Mouse (Mus musculus): ENCODE results near the gene Gm11639. TPM values are rescaled to one million over a fixed set of nuclear protein-coding genes. Genes with fewer than 3 reads are reported as not detected.
"Not testable (repeated sequence)": the region's sequence is repeated elsewhere in the genome, so short reads cannot be mapped to it uniquely, and the experiment has no call there.

The Gm11639 gene
- total and polyA plus RNA-seq, 2 experiments from 2014 or later = 0.05 to 0.17 TPM

DNA sequence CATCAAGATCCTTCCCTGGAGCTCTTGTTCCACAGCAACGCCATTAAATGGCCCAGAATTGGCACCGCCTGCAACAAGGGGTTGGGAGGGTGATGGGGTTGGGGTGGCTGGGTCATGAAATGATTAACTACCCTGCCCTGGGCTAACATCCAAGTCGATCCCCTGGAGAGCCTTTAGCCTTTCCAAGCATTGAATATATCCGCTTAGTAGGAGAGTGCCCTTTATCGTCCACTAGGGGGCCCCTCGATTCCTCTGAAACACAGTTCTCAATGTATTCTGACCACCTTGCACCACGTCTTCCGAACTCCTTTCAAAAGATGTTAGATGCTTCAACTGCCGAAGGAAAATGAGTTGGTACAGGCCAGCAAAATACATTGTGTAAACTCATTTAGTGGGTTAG, 438.5 kb downstream of the Gm11639 start:
- no peak overlapping the region for H3K27ac ChIP-seq (ENCODE audit: low read depth, low read length)
- no peaks in the 10 kb centered on the region for H3K27me3 ChIP-seq (ENCODE audit: insufficient read depth, low read length)
- peak; percentile 53 for DNase-seq
- no peak overlapping the region for H3K4me2 ChIP-seq (ENCODE audit: low read depth)
- no peak overlapping the region for H3K4me3 ChIP-seq (ENCODE audit: low read depth, low read length)
- no peaks in the 10 kb centered on the region for H3K36me3 ChIP-seq (ENCODE audit: insufficient read depth)
- peaks cover 10% of the 10 kb centered on the region; the same call in 1 of the 2 replicates for H3K4me1 ChIP-seq (ENCODE audit: insufficient read depth)
- peak; percentile 68 for TF ChIP-seq CTCF (IDR thresholded peaks at IDR 0.05; ENCODE audit: low read depth)
- H3K9me3 ChIP-seq (ENCODE audit: low read length) = no peaks in the 10 kb centered on the region
- ATAC-seq = no peak
- 2% methylated on average over 9 of the region's 9 CpGs for WGBS
- no peak overlapping the region for H3K9ac ChIP-seq

DNA sequence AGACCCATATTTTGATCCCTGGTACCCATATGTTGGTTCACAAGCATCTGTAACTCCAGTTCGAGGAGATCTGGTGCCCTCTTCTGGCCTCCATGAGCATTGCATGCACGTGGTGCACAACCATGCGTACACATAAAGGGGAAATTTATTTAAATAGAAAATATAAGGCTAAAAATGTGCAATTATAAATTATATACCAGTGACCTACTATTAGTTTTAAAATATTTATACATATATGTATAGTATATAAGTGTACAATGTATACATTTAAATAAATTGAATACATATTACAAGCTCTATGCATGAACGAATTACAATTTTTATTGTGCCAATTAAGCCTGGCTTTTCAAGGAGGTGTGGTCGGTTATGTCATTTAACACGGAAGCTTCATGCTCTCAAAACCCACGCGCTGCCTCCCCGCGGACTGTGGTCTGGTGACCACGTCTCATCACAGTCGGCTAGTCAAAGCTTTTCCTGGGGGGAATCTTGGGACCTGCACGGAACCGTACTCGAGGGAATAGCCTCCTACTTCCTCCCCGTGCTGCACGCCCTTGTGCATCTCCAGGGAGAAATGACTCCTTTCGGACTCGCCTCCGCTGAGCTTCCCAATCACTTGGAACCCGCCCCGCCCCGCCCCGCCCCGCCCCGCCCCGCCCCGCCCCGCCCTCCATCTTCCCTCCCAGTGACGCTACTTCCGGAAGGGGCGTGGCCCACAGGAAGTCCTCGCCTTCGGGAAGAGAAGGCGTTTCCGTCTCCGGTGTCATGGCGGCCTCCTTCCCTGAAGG, 440.4 kb downstream of the Gm11639 start, which contains the start of gene Mettl2:
Gene Mettl2, plus strand, starts transcription at position 691 of the 785 bp plus-strand sequence.
- H3K9ac ChIP-seq = peak within 1 kb of the TSS; percentile 69
- H3K4me3 ChIP-seq (ENCODE audit: low read depth, low read length) = peak within 1 kb of the TSS; percentile 94
- ATAC-seq = peak; percentile 96
- peak; percentile 86 for TF ChIP-seq CTCF (IDR thresholded peaks at IDR 0.05; ENCODE audit: low read depth)
- peaks cover 11% of the 10 kb centered on the region; the same call in 1 of the 2 replicates for H3K36me3 ChIP-seq (ENCODE audit: insufficient read depth)
- H3K4me2 ChIP-seq (ENCODE audit: low read depth) = peak within 1 kb of the TSS; percentile 89
- peak; percentile 93 for DNase-seq
- 2% methylated on average over 23 of the region's 38 CpGs for WGBS
- H3K4me1 ChIP-seq (ENCODE audit: insufficient read depth) = peaks cover 10% of the 10 kb centered on the region; the same call in 1 of the 2 replicates
- H3K27me3 ChIP-seq (ENCODE audit: insufficient read depth, low read length) = no peaks in the 10 kb centered on the region
- H3K27ac ChIP-seq (ENCODE audit: low read depth, low read length) = peak within 1 kb of the TSS; percentile 84
- no peaks in the 10 kb centered on the region for H3K9me3 ChIP-seq (ENCODE audit: low read length)

DNA sequence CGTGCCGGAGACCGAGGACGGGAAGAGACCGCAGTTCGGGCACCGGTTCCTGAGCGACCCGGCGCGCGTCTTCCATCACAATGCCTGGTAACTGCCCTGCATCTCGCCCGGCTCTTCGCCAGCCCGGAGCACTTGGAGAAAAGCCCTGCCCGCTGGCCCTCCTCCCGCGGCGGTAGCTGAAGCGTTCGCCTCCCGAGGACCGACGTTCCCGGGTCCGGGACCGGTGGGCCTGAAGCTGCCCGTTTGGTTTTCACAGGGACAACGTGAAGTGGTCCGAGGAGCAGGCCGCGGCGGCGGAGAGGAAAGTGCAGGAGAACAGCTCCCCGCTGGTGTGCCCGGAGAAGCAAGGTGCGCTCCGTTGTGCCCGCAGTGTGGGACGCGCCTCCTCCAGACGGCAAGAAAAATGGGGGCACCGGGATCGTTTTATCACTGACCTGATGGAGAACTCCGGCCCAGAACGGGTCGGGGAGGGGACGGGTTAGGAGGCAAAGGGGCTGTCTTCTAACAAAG, 441.1 kb downstream of the Gm11639 start:
- peaks cover 10% of the 10 kb centered on the region; the same call in 1 of the 2 replicates for H3K4me1 ChIP-seq (ENCODE audit: insufficient read depth)
- 1% methylated on average over 49 of the region's 49 CpGs for WGBS
- DNase-seq (no peak), ATAC-seq (peak; percentile 3; the same call in 1 of the 2 replicates)
- no peak for TF ChIP-seq CTCF (IDR thresholded peaks at IDR 0.05; ENCODE audit: low read depth)
- H3K27me3 ChIP-seq (ENCODE audit: insufficient read depth, low read length) = no peaks in the 10 kb centered on the region
- peak overlapping the region; percentile 21; the same call in 1 of the 2 replicates for H3K27ac ChIP-seq (ENCODE audit: low read depth, low read length)
- peaks cover 16% of the 10 kb centered on the region for H3K36me3 ChIP-seq (ENCODE audit: insufficient read depth)
- peak overlapping the region; percentile 89 for H3K4me2 ChIP-seq (ENCODE audit: low read depth)
- H3K9me3 ChIP-seq (ENCODE audit: low read length) = no peaks in the 10 kb centered on the region
- H3K4me3 ChIP-seq (ENCODE audit: low read depth, low read length) = peak overlapping the region; percentile 94
- peak overlapping the region; percentile 69 for H3K9ac ChIP-seq

DNA sequence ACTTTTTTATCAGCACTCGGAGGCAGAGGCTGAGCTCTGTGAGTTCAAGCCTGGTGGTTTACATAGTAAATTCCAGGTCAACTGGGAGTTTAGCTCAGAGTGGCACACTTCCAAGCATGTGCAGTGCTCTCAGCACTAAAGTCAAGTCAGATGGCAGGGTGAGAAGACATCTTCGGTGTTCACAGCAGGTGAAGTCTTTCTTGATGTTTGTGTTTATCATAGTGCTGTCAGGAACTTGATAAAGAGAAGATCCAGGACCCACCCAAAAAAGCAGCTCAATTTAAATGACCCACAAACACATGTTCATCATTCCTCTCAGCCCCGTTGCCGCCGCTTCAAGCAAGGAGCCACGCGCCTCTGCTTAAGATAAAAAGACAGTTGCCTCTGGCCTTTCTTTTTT, 450.2 kb downstream of the Gm11639 start:
- Histone ChIP-seq H3K4me2 (ENCODE audit: low read depth) (no peak overlapping the region), H3K9me3 (ENCODE audit: low read length) (no peaks in the 10 kb centered on the region), H3K36me3 (ENCODE audit: insufficient read depth) (peaks cover 87% of the 10 kb centered on the region), H3K4me1 (ENCODE audit: insufficient read depth) (no peaks in the 10 kb centered on the region), H3K27ac (ENCODE audit: low read depth, low read length) (no peak overlapping the region), H3K9ac (no peak overlapping the region), H3K27me3 (ENCODE audit: insufficient read depth, low read length) (no peaks in the 10 kb centered on the region), H3K4me3 (ENCODE audit: low read depth, low read length) (no peak overlapping the region)
- ATAC-seq (no peak), DNase-seq (no peak)
- TF ChIP-seq CTCF (IDR thresholded peaks at IDR 0.05; ENCODE audit: low read depth) = no peak
- WGBS = 99% methylated on average over 7 of the region's 7 CpGs

DNA sequence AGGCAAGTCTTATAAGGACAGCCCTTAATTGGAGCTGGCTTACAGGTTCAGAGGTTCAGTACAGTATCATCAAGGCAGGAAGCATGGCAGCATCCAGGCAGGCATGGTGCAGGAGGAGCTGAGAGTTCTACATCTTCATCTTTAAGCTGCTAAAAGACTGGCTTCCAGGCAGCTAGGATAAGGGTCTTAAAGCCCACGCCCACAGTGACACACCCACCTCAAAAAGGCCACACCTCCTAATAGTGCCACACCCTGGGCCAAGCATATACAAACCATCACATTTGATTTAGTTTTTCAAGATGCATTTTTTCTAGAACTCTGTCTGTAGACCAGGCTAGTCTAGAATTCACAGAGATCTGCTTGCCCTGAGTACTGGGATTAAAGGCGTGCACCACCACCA, 451.7 kb downstream of the Gm11639 start:
- H3K36me3 ChIP-seq (ENCODE audit: insufficient read depth) = peaks cover 81% of the 10 kb centered on the region
- 94% methylated on average over 2 of the region's 2 CpGs for WGBS
- H3K9ac ChIP-seq = not testable (repeated sequence)

DNA sequence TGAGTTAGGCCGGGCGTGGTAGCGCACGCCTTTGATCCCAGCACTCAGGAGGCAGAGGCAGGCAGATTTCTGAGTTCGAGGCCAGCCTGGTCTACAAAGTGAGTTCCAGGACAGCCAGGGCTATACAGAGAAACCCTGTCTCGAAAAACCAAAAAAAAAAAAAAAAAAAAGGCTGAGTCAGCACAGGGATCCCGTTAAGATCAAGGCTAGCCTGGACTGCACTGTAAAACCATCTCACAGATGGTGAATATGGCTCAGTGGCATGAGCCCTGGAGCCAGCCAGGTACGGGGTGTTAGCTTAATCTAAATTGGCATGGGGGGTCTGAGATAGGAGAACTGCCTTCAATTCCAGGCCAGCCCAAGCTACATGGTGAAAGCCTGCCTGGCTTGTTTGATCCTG, 455.0 kb downstream of the Gm11639 start:
- peaks cover 48% of the 10 kb centered on the region for H3K36me3 ChIP-seq (ENCODE audit: insufficient read depth)
- H3K4me3 ChIP-seq (ENCODE audit: low read depth, low read length); DNase-seq; H3K4me1 ChIP-seq (ENCODE audit: insufficient read depth); H3K9ac ChIP-seq; ATAC-seq; H3K9me3 ChIP-seq (ENCODE audit: low read length); H3K27me3 ChIP-seq (ENCODE audit: insufficient read depth, low read length); H3K27ac ChIP-seq (ENCODE audit: low read depth, low read length); H3K4me2 ChIP-seq (ENCODE audit: low read depth): not testable (repeated sequence)
- 96% methylated on average over 6 of the region's 8 CpGs for WGBS

More for the DNA sequence above, 451.7 kb downstream of the Gm11639 start:
- not testable (repeated sequence) for H3K27ac ChIP-seq (ENCODE audit: low read depth, low read length); H3K4me1 ChIP-seq (ENCODE audit: insufficient read depth); H3K27me3 ChIP-seq (ENCODE audit: insufficient read depth, low read length); H3K4me2 ChIP-seq (ENCODE audit: low read depth); H3K4me3 ChIP-seq (ENCODE audit: low read depth, low read length); DNase-seq; H3K9me3 ChIP-seq (ENCODE audit: low read length); ATAC-seq

DNA sequence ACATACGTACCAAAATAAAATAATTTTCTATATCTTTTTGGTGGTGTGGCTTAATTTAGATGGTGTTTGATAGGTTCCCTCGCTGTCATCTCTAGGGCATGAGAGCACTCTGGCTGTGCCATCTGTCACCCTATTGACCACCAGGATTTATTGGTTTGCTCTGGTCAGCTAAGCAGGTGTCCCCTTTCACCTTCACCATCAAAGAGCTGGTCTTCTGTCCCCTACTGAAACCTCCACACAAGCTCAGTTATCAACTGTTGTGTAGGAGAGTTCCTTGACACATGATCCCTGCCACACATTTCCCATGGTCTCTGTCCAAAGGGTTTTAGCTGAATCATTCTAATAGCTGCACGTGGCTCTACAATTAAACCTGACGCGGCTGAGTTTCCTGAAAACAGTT, 455.6 kb downstream of the Gm11639 start:
- Histone ChIP-seq H3K9ac (no peak overlapping the region), H3K36me3 (ENCODE audit: insufficient read depth) (peaks cover 42% of the 10 kb centered on the region), H3K27me3 (ENCODE audit: insufficient read depth, low read length) (no peaks in the 10 kb centered on the region), H3K4me3 (ENCODE audit: low read depth, low read length) (no peak overlapping the region), H3K4me2 (ENCODE audit: low read depth) (no peak overlapping the region), H3K9me3 (ENCODE audit: low read length) (no peaks in the 10 kb centered on the region), H3K27ac (ENCODE audit: low read depth, low read length) (no peak overlapping the region), H3K4me1 (ENCODE audit: insufficient read depth) (no peaks in the 10 kb centered on the region)
- 95% methylated on average over 5 of the region's 5 CpGs for WGBS
- DNase-seq (no peak), ATAC-seq (no peak)
- no peak for TF ChIP-seq CTCF (IDR thresholded peaks at IDR 0.05; ENCODE audit: low read depth)
